Mouse (Mus musculus): Measurements from ENCODE around the gene Guca2a.

Gene Guca2a

DNA sequence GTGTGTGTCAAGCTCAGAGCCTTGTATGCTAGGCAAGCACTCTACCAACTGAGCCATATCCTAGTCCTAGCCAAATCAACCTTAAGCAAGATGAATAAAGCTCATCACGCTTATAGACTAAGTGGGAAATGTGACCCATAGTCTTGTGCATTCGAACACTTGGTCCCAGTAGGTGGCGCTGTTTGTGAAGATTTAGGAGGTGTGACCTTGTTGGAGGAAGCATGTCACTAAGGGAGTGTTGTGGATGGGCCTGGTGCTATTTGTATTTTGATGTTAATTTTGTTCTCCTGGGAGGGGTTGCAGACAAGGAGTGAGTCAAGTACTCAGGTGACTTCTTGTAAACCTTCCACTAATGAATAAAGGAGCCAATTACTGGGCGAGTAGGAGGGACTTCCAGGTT, 5.2 kb downstream of the Guca2a start:
- no peak for DNase-seq (ENCODE audit: low read depth)

DNA sequence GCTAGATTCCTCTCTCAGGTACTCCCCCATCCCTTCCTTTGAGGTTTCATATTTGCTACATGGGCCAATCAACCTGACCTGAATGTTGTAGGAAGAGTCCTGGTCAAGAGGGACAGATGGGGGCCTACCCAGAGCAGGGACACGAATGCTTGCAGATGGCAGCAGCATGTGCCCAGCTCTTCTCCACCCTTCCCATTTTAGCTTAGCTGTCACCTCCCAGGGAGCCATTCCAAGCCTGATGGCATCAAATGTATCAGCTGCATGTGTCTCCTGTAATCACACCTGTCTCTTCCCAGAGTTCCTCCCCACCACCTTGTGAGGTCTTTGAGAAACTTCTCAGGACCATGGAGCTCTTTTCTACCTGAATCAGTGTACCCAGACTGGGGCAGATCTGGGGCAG, 19.5 kb downstream of the Guca2a start:
- no peak for DNase-seq (ENCODE audit: low read depth)

DNA sequence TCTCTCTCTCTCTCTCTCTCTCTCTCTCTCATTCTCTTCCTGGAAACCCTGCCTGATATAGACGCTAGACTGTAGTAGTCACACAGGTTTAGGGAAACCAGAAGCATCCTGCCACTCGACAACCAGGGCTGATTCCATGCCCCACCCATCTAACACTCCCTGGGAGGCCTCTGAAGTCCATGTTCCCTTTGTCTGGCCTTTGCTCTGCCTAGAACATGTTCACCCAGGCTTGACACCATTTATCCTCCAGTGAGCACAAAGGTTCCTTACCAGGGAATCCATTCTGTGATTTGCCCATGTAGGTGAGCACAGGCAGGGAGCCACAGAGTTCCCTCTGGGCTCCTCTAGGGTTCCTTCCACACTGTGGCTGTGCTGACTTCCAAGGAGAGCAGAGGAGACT, 20.7 kb downstream of the Guca2a start:
- no peak for DNase-seq (ENCODE audit: low read depth)

DNA sequence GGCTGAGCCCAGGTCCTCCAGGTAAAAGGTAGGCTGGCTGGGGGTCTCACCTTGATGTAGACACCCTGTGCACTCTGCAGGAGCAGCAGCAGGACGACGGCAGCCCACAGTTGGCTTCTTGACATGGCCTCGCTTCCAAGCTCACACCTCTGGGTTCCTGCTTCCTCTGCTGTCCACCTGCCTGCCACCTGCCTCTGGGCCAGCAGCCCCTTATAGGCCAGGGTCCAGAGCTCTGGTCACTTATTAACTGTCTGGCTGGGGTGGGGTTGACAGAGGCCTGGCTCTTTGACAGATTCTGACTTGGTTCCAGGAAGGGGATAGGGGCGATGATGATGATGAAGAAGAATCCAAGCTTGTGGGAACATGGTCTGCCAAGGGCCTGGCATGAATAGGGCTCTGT, 21.2 kb downstream of the Guca2a start, which contains the start of gene Guca2b:
Gene Guca2b, minus strand, starts transcription at position 224 of the 400 bp plus-strand sequence.
- DNase-seq (ENCODE audit: low read depth), result no peak

DNA sequence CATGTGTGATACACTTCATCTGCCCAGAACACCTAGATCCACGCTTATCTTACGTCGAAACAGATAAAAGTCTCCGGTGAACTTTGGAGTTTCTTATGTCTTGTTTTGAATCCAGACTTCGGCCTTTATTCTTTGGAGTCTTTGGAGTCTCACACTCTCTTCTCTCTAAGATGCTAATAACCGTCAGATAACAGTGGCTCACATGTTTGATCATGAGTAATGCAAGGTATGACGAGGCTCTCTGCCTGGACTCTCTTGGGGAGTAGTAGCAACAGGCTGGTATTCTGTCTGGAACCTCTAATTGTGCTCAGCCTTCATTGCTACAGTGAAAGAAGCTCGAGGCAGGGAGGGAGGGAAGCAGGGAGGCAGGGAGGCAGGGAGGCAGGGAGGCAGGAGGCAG, 22.5 kb downstream of the Guca2a start:
- DNase-seq (ENCODE audit: low read depth), result no peak

DNA sequence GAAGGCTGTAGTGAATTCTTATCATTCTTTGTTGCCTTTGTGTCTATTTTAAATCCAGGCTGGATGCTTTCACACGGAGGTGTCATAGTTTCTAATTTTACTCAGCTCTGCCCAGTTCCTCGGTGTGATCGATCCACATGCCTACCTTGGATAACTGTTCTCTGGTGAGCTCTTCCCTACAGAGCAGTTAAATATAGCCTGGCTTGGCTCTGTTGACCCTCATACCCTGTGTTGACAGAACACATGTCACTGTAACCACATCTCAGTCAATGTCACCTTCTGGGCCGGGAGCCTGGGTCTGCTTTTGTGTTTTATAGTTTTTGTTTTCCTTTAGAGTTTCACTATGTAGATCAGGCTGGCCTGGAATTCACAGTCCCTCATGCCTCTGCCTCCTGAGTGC, 24.6 kb downstream of the Guca2a start:
- DNase-seq (ENCODE audit: low read depth), result no peak

DNA sequence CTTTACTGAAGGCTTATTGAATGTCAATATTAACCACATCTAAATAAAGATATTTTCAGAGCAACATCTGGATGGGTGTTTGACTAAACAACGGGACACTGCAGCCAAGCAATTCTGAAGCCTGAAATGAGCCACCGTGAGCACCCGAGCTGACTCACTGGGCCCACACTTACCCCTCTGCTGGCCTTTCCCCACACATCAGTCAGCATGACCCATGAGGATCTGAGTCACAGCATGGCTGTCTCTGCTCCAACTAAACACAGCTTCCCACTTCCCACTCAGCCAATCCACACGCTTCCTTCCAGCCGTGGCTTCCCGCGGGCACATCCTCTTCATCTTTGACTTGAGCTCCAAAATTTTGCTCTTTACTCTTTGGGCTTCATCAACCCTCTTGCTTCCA, 25.5 kb downstream of the Guca2a start:
- DNase-seq (ENCODE audit: low read depth), result peak; percentile 70

DNA sequence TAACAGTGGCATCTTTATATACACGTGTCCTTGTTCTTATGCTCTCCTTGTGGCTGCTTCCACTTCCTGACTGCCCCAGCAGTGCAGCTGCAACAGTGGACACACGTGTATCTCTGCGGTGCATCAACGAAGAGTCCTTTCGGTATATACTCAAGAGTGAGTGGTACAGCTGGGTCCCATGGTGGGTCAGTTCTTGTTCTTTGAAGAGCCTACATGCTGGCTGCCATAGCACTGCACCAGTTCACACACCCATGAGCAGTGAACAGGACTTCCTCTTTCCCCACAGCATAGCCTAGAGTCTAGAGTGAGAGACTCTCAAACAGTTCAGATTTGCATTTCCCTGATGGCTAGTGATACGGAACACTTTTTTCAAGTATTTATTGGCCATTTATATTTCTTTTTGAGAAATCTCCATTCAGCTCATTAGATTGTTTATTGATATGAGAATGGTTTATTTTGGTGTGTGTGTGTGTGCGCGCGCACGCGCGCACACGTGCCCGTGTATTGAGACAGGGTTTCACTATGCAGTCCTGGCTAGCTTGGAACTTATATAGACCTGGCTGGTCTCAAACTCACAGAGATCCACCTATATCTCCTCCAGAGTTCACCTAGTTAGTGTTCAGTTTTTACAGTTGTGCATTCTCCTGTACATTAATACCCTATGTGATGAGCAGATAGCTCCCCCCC, 26.0 kb downstream of the Guca2a start:
- peak; percentile 21 for DNase-seq (ENCODE audit: low read depth)

DNA sequence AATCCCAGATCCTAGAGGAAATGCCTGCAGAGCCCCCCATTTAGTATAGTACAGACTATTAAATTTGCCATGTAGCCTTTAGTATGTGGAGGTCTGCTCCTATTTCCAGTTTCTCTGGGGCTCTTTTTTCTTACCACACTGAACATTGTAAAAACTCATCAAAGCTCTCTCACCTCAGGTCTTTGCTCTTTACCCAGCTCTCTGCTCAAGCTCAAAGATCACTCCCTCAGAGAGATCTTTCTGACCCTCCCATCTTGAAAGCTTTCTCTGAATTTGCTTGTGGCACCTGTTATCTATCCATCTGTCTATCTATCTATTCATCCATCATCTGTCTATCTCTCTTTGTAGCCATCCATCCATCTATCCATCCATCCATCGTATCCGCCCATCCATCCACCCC, 27.7 kb downstream of the Guca2a start:
- DNase-seq (ENCODE audit: low read depth), result no peak

DNA sequence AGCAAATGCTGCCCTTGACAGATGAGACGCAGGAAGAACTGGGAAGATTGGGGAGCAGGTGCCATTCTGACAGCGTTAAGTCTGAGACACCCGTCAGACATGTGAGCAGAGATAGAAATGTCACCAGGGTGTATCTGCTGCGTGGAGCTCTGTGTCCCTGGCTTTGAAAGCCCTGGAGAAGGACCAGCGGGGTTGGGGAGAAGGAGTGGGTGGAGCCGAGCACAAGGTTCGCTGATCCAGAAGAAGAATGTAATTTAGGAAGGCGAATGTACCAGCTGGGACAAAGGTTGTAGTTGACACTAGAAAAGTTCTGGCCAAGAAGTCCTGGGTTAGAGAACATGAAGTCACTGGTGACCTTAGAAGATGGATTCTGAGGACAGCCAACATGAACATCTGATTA, 28.6 kb downstream of the Guca2a start:
- DNase-seq (ENCODE audit: low read depth), result no peak

DNA sequence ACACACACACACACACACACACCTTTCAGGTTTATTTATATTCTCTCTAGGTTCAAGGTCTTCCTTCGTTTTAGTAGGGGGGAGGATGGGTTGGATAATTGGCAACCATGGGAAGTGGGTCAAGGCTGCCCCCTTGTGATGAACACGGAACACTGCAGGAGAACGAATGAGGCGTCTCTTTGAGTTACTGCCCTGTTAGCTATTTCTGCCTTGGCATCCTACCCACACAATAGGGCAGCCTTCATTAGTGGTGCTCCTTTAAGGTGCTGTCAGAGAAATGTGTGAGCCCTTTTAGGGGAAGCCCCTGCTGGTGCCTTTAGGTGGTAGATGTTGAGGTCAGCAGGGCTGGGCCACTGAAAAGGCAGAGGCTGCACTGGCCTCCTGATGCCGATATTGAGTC, 29.9 kb downstream of the Guca2a start:
- peak; percentile 60 for DNase-seq (ENCODE audit: low read depth)

DNA sequence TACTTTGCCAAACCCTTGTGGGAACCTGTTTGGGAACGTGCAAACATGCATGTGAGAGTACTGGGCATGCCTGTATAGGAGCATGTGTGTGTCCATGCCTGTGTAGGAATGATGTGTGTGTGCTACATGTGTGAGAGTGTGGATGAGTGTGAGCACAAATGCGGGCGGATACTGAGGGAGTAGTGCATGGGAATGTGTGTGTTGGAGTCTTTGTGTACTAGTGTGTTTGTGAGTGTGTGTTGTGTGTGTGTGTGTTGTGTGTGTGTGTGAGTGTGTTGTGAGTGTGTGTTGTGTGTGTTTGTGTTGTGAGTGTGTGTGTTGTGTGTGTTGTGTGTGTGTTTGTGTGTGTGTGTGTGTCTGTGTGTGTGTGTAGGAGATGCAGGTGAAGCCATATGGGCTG, 30.7 kb downstream of the Guca2a start:
- no peak for DNase-seq (ENCODE audit: low read depth)

DNA sequence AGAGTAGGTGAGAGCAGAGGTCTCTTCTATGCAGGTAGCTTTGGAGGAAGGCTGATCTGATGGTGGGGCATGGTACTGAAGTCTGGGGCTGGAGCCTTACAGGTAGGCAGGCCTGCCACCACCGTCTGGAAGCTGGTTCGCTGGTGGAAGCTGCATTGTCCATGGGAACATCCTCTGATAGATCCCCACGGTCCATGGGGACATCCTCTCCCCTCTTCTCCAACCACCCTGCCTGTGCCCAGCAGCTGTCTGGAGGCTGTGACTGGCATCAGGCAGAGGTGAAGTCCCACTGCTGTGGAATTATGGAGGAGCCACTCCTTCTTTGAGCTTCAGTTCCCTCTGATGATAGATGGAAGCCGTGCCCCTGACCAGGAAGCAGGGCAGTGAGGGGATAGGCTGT, 31.1 kb downstream of the Guca2a start:
- no peak for DNase-seq (ENCODE audit: low read depth)

DNA sequence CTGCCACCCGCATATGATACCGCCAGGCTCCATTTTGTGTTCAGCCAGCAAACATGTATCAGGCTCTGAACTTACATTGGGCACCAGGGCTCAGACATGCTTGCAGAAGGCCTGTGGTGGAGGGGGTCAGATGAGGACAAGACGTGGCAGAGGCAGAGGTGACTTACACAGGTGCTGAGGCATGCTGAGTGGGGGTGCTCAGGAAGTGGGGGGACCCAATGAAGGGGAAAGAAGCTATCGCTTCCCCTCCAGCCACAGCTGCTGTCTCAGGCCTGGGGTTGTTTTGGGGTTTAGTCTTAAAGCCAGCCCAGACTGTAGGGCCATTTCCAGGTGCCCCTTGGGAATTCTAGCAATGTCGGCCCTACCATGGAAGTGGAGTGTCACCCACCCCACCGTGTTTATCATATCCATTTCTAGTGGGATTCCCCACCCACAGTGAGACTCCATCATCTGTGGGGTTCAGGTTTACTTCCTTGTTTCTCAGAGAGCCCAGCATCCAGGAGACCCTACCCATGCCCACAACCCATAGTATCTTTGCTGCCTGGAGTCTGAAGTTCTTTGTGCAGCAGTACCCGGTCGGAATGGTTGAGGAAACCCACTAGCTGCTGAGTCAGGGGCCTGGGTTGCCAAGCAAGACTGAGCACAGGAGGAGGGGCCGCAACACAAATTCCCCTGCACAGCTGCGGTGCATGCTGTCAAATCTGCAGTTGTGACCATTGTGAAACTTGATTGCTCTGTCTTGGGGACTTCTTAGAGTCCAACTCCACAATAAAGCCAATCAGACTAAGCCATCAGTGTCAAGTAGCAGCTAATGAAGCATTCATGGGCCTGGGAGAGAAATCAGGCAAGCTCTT, 32.1 kb downstream of the Guca2a start:
- DNase-seq (ENCODE audit: low read depth), result no peak

DNA sequence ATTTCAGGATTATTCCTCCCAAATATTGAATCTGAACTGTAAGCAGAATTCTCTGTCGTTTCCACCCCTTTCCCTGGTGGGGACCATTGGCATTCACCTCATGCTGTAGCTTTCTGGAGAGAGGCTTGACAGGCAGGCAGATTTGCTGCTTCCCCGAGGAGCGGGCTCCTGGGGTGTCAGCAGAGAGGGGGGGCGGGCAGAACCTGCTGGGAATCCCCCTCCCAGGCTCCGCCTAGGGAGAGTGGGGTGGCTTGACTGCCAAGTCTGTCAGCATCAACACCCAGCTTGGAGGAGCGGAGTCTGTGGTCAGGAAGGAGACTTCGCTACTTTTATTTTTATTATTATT, 32.7 kb downstream of the Guca2a start:
- DNase-seq (ENCODE audit: low read depth), result no peak

DNA sequence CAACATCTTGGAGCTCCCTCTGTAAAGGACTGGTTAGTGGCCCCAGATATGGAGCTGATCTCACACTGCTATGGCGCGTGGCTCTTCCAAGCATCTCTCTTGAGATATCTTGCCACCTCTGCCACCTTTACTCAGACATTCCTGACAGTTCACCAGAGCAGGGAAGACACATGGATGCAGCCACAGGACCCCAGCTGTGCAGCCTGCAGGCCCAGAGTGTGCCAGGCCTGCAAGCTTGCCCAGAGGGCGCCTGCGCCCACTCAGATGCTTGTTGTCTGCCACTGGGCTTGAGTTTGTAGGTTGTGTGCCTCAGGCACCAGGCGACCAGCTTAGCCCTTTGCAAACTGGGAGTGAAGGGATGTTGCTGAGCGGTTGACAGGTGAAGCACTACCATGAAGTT, 33.2 kb downstream of the Guca2a start:
- no peak for DNase-seq (ENCODE audit: low read depth)

DNA sequence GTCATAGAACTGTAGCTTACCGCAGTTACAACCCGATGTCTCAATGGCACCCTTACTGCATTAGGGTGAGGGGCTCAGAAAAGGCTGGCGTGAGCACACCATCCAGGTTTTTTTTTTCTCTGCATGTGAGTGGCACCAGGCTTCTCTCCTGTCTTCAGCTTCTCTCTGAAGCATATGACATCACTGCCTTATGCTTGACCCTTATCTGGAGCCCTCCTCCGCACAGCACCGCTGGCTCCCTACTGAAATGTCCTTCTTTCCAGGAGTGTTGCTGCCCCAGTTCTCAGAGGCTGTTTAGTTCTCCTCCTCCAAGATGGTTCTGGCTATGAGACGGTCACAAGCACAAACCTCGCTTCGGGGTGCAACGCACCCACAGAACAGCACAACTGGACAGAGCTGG, 33.7 kb downstream of the Guca2a start:
- DNase-seq (ENCODE audit: low read depth), result no peak

DNA sequence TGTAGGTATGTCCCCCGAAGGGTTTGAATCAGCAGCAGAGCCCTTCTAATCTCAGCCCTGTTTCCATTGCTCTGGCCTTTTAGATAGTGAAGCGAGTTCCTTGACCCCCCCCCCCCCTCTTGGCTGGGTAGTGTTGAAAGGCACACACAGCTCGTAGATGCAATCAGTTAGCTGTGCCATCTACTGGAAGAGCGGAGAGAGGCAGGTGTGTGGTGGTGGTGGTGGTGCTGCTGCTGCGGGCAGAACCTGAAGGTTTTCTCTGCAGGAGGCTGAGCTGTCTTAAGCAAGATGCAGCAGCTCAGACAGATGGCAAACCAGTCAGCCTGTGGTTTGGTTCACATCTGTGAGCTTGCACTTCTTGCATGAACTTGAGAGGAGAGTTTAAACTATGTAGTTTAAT, 35.2 kb downstream of the Guca2a start:
- DNase-seq (ENCODE audit: low read depth), result peak; percentile 11

DNA sequence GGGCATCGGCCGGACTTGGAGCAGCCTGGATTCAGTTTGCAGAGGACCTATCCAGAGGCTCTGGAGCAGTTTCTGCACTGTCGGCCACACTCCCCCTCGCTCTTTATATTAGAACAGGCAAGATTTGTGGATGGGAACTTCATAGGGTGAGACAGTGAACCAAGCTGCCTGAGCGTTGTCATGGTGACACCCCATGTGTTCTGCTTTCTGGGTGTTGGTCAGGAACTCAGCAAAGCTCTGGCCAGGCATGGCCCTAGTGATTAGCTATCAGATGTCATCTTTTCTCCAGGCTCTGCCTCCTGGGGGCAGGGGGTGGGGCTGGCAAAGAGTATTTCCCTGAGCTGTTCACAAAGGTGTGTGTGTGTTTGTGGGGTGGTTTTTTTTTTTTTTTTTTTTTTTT, 45.1 kb downstream of the Guca2a start:
- peak; percentile 5 for DNase-seq (ENCODE audit: low read depth)

DNA sequence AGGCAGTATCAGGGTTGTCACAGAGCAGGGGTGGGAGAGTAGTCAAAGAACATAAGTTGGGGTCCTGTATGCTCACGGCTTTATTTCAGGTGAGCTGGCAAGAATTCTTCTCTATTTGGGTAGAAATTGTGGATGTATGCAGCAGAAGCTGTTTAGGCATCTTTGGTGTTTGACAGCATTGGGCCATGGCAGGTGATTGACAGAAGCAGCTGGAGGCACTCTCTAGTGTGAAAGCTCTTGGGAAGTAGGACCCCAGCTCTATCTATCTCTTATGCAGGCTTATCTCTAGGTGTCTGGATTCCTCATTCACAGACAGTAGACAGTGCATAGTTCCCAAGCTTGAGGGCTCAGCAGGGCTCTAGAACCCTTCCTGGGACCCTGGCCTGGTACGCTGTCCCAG, 48.2 kb downstream of the Guca2a start:
- DNase-seq (ENCODE audit: low read depth), result no peak
